Mouse (Mus musculus): ENCODE measurements at regions not wholly inside any gene's neighbourhood (a gene's known extent, or its start where the extent isn't known, plus 50 kb on each side); places are given as distances from the start of the nearest gene placed in this dataset.

DNA sequence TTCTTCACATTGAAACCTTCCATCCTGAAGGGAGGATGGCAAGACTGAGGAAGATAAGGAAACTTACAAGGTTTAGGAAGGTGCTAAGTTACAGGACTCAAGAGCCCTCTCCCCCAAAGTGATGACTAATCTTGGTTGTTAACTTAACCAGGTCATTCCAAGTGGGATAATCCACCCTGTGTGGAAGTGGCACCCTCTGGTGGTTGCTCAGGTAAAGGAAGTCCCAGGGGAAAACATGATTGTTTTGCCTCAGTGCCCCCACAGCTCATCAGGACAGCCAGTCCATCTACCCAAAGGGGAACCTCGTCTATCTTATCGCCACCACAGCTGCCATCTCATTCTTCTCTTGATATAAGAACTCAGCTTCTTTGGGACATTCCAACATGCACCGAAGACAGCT is 244.6 kb upstream of the Npvf start:
- no peak for ATAC-seq

DNA sequence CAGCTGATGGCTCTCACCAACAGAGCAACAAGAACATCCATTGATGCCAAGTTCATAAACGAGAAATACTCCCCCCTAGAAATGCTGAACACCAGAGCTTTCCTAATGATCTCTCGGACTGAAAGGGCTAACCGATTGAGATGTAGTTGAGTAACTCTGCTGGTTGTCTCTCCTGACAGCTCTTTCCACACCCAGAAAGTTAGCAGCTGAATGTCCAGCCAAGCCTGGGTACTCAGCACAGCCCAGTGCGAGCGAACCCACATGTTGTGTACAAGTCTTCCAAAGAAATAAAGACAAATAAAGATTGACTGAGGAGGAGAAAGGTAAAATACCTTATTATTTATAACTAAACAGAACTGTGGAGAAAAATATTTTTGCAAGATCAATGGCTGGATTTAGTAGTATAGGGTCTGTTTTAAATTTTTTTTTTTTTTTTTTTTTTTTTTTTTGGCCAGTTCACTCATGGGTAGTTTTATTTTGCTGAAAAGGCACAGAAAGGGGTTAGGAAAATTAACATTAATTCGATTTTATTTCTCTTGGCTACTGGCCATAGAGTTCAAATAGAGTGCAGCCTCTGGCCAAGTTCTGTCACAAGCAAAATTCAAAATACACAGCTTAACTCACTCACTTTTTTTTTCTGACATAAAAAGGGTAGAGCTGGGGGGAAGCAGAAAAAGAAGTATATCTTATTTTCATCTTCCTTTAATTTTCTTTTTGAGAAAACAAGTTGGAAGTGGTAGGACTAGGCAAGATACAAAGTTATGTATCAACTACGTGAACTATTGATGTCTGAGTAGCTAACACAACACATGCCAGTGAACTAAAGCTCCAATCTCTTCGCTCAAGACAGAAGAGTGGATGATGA is 261.2 kb upstream of the Npvf start:
- Histone ChIP-seq H3K27me3 (ENCODE audit: control insufficient read depth, insufficient read depth, low read depth, low read length) (no peaks in the 10 kb centered on the region), H3K4me1 (ENCODE audit: control insufficient read depth, insufficient read depth, low read length) (no peaks in the 10 kb centered on the region), H3K4me2 (ENCODE audit: low read length) (no peak overlapping the region), H3K4me3 (ENCODE audit: low read depth, low read length) (no peak overlapping the region), H3K27ac (ENCODE audit: low read length) (no peak overlapping the region), H3K9me3 (replicated peaks; ENCODE audit: control insufficient read depth, low read length, poor library complexity, severe bottlenecking) (no peaks in the 10 kb centered on the region), H3K9ac (ENCODE audit: low read depth, low read length) (no peak overlapping the region), H3K36me3 (ENCODE audit: control insufficient read depth, insufficient read depth, low read length) (no peaks in the 10 kb centered on the region)
- 79% methylated on average over 8 of the region's 8 CpGs for WGBS
- no peak for ATAC-seq

More for the DNA sequence above, 244.6 kb upstream of the Npvf start:
- peaks cover 5% of the 10 kb centered on the region; the same call in 1 of the 2 replicates for H3K9me3 ChIP-seq (replicated peaks; ENCODE audit: control insufficient read depth, low read length, poor library complexity, severe bottlenecking)
- WGBS = 95% methylated on average over 3 of the region's 3 CpGs
- no peaks in the 10 kb centered on the region for H3K4me1 ChIP-seq (ENCODE audit: control insufficient read depth, insufficient read depth, low read length)
- H3K27me3 ChIP-seq (ENCODE audit: control insufficient read depth, insufficient read depth, low read depth, low read length) = no peaks in the 10 kb centered on the region
- H3K4me2 ChIP-seq (ENCODE audit: low read length) = no peak overlapping the region
- H3K4me3 ChIP-seq (ENCODE audit: low read depth, low read length) = no peak overlapping the region
- no peak overlapping the region for H3K27ac ChIP-seq (ENCODE audit: low read length)
- H3K36me3 ChIP-seq (ENCODE audit: control insufficient read depth, insufficient read depth, low read length) = no peaks in the 10 kb centered on the region
- no peak overlapping the region for H3K9ac ChIP-seq (ENCODE audit: low read depth, low read length)

DNA sequence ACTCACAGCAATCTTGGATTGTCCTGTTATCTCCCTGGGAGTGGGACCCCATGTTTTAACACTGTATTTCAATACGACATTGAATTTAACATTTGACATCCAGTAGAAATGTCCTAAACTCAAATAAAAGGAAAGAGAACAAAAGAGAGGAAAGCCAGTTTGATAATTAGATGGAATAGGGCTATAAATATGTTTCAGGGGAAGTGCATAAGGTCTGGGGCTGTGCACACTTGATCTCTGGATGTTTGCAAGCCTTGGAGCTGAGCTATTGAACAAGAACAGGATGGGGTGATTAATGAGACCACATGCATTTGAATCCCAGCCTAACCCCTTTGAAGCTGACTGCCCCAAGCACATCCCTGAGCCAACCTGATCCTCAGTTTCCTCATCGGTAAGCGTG is 264.0 kb upstream of the Npvf start:
- whole genome bisulfite sequencing = 68% methylated on average over 3 of the region's 3 CpGs
- ATAC-seq = no peak

DNA sequence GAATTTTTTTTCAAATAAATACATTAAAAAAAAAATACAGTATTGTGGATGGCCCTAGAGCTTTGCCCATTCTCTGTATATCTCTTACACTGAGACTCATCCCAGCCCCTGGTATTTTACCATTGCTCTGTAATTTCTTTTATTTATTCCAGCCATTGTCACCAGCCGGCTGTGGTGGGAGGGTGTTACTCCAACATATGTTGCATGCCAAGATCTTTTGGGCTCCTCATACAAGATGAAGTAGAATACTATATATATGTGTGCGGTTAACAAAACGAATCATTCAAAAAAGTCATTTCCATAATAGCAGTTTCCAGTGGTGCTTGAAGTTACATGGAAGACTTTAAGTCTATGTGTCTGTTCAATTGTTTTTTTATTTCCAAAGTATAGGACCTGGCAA is 268.0 kb upstream of the Npvf start:
- 95% methylated on average over 3 of the region's 3 CpGs for WGBS
- ATAC-seq = no peak

More for the DNA sequence above, 264.0 kb upstream of the Npvf start:
- H3K4me2 ChIP-seq (ENCODE audit: low read length) = no peak overlapping the region
- no peak overlapping the region for H3K4me3 ChIP-seq (ENCODE audit: low read depth, low read length)
- no peaks in the 10 kb centered on the region for H3K36me3 ChIP-seq (ENCODE audit: control insufficient read depth, insufficient read depth, low read length)
- no peaks in the 10 kb centered on the region for H3K4me1 ChIP-seq (ENCODE audit: control insufficient read depth, insufficient read depth, low read length)
- H3K27me3 ChIP-seq (ENCODE audit: control insufficient read depth, insufficient read depth, low read depth, low read length) = no peaks in the 10 kb centered on the region
- H3K27ac ChIP-seq (ENCODE audit: low read length) = no peak overlapping the region
- no peak overlapping the region for H3K9ac ChIP-seq (ENCODE audit: low read depth, low read length)
- no peaks in the 10 kb centered on the region for H3K9me3 ChIP-seq (replicated peaks; ENCODE audit: control insufficient read depth, low read length, poor library complexity, severe bottlenecking)

DNA sequence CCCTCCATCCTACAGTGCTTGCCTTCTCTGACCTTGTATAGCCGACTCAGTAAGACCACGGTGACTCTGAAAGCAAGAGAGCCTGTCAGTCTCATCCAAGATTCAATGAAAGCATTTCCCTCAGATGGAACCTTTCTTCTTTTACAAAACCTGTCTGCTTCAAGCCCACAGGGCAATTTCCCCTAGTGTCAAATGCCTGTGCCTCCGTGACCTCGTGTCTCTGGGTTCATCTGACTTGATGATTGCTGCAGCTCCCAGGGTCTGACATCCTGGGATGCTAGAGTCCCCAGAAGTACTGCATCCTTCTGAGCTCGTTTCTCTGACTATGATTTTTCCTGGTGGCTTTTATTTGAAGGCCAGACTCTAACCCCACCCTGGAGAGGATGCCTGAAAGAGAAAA is 270.3 kb upstream of the Npvf start:
- H3K9me3 ChIP-seq (replicated peaks; ENCODE audit: control insufficient read depth, low read length, poor library complexity, severe bottlenecking) = no peaks in the 10 kb centered on the region
- H3K4me3 ChIP-seq (ENCODE audit: low read depth, low read length) = no peak overlapping the region
- H3K4me2 ChIP-seq (ENCODE audit: low read length) = no peak overlapping the region
- H3K27ac ChIP-seq (ENCODE audit: low read length) = 0 out of 2 replicates have a peak overlapping the region, but pooled peaks have one; percentile 19
- no peak for ATAC-seq
- no peaks in the 10 kb centered on the region for H3K4me1 ChIP-seq (ENCODE audit: control insufficient read depth, insufficient read depth, low read length)
- no peak overlapping the region for H3K9ac ChIP-seq (ENCODE audit: low read depth, low read length)
- H3K36me3 ChIP-seq (ENCODE audit: control insufficient read depth, insufficient read depth, low read length) = no peaks in the 10 kb centered on the region
- 49% methylated on average over 5 of the region's 5 CpGs for WGBS
- H3K27me3 ChIP-seq (ENCODE audit: control insufficient read depth, insufficient read depth, low read depth, low read length) = no peaks in the 10 kb centered on the region

More for the DNA sequence above, 268.0 kb upstream of the Npvf start:
- Histone ChIP-seq H3K27ac (ENCODE audit: low read length) (no peak overlapping the region), H3K4me2 (ENCODE audit: low read length) (no peak overlapping the region), H3K9ac (ENCODE audit: low read depth, low read length) (no peak overlapping the region), H3K36me3 (ENCODE audit: control insufficient read depth, insufficient read depth, low read length) (no peaks in the 10 kb centered on the region), H3K9me3 (replicated peaks; ENCODE audit: control insufficient read depth, low read length, poor library complexity, severe bottlenecking) (no peaks in the 10 kb centered on the region), H3K27me3 (ENCODE audit: control insufficient read depth, insufficient read depth, low read depth, low read length) (no peaks in the 10 kb centered on the region), H3K4me1 (ENCODE audit: control insufficient read depth, insufficient read depth, low read length) (no peaks in the 10 kb centered on the region), H3K4me3 (ENCODE audit: low read depth, low read length) (no peak overlapping the region)

DNA sequence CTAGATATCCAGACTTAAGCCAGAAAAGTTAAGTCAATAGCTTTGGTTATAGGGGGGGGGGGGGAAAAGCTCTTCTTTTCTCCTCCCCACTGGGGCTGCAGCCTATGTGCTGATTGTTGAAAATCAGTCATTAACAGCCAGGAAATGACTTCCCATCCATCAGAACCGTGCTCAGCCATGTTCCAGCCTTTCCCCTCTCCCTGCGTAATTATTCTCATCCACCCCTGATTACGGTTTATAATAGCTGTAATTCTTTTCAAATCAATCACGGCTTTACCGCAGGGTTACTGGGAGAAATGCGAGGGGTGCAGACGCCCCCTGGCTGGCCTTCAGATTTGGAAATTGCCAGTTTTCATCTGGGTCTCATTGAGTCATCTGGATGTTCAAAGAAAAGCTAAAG is 270.8 kb upstream of the Npvf start:
- Histone ChIP-seq H3K27me3 (ENCODE audit: control insufficient read depth, insufficient read depth, low read depth, low read length) (no peaks in the 10 kb centered on the region), H3K27ac (ENCODE audit: low read length) (no peak overlapping the region), H3K4me1 (ENCODE audit: control insufficient read depth, insufficient read depth, low read length) (no peaks in the 10 kb centered on the region), H3K4me3 (ENCODE audit: low read depth, low read length) (no peak overlapping the region), H3K36me3 (ENCODE audit: control insufficient read depth, insufficient read depth, low read length) (no peaks in the 10 kb centered on the region), H3K9me3 (replicated peaks; ENCODE audit: control insufficient read depth, low read length, poor library complexity, severe bottlenecking) (no peaks in the 10 kb centered on the region), H3K4me2 (ENCODE audit: low read length) (no peak overlapping the region), H3K9ac (ENCODE audit: low read depth, low read length) (no peak overlapping the region)
- ATAC-seq = no peak
- 17% methylated on average over 7 of the region's 7 CpGs for WGBS

DNA sequence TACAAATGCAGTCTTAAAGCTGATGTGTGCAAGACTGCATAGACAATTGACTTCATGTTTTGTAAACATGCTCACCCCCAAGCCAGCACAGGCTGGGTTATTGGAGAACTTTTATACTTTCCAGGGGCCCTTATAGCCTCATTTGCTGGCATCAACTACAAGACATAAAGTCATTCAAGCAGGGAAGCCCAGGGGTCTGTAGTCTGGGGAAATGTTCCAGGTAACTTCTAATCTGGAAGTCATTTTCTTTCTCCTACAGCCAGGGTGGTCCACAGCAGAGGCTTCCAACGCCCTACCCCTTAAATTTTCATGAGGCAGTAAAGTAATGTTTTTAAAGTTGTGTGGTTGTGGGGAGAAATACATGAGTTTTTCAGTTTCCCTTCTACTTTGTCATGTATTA is 272.1 kb upstream of the Npvf start:
- no peaks in the 10 kb centered on the region for H3K4me1 ChIP-seq (ENCODE audit: control insufficient read depth, insufficient read depth, low read length)
- H3K4me3 ChIP-seq (ENCODE audit: low read depth, low read length) = no peak overlapping the region
- no peak overlapping the region for H3K27ac ChIP-seq (ENCODE audit: low read length)
- no peak overlapping the region for H3K9ac ChIP-seq (ENCODE audit: low read depth, low read length)
- no peak for ATAC-seq
- no peak overlapping the region for H3K4me2 ChIP-seq (ENCODE audit: low read length)
- no peaks in the 10 kb centered on the region for H3K9me3 ChIP-seq (replicated peaks; ENCODE audit: control insufficient read depth, low read length, poor library complexity, severe bottlenecking)
- no peaks in the 10 kb centered on the region for H3K36me3 ChIP-seq (ENCODE audit: control insufficient read depth, insufficient read depth, low read length)
- H3K27me3 ChIP-seq (ENCODE audit: control insufficient read depth, insufficient read depth, low read depth, low read length) = no peaks in the 10 kb centered on the region
- 87% methylated on average over 1 of the region's 1 CpGs for WGBS

DNA sequence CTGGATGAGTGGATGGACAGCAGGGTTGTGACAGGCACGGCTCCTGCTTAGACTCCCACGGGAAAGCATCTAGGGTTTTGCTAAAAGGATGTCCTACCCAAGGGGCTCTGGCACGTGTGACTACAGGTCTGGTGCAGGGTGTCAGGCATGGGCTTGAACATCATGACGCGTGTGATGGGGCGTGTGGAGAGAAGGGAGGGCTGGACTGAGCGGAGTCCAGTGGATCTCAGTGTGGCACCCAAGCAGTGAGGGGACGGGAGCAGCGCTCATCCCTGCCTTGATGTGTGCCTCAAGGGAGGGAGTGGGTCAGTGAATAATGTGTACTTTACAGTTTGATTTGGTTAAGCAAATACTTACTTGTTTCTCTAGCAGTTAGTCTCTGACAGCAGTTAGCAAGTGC is 275.3 kb upstream of the Npvf start:
- WGBS = 85% methylated on average over 9 of the region's 9 CpGs
- no peak for ATAC-seq

DNA sequence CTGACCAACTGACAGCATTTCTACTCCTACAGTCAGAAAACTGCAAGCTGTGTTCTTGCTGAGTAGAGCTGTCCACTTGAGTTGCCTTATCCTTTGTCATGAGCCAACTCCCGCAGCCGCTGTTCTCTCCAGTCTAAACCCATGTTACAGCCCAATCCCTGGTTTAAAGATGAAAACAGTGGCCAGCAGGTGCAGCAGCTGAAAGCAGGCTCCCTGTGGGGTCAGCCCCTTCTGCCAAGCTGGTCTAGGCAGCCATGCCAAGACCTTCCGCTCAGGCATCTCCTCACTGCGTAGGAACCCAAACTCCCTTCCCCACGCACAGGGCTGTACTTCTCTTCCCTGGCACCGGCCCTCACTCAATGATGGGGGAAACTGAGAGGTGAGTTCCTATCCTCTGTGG is 279.3 kb upstream of the Npvf start:
- Histone ChIP-seq H3K4me1 (ENCODE audit: control insufficient read depth, insufficient read depth, low read length) (no peaks in the 10 kb centered on the region), H3K9ac (ENCODE audit: low read depth, low read length) (no peak overlapping the region), H3K36me3 (ENCODE audit: control insufficient read depth, insufficient read depth, low read length) (no peaks in the 10 kb centered on the region), H3K4me3 (ENCODE audit: low read depth, low read length) (no peak overlapping the region), H3K4me2 (ENCODE audit: low read length) (no peak overlapping the region), H3K27ac (ENCODE audit: low read length) (peak overlapping the region; percentile 54; the same call in 1 of the 2 replicates), H3K27me3 (ENCODE audit: control insufficient read depth, insufficient read depth, low read depth, low read length) (no peaks in the 10 kb centered on the region), H3K9me3 (replicated peaks; ENCODE audit: control insufficient read depth, low read length, poor library complexity, severe bottlenecking) (no peaks in the 10 kb centered on the region)
- WGBS = 74% methylated on average over 6 of the region's 6 CpGs
- no peak for ATAC-seq

More for the DNA sequence above, 275.3 kb upstream of the Npvf start:
- H3K27me3 ChIP-seq (ENCODE audit: control insufficient read depth, insufficient read depth, low read depth, low read length) = no peaks in the 10 kb centered on the region
- H3K9me3 ChIP-seq (replicated peaks; ENCODE audit: control insufficient read depth, low read length, poor library complexity, severe bottlenecking) = no peaks in the 10 kb centered on the region
- no peak overlapping the region for H3K4me2 ChIP-seq (ENCODE audit: low read length)
- no peak overlapping the region for H3K4me3 ChIP-seq (ENCODE audit: low read depth, low read length)
- no peaks in the 10 kb centered on the region for H3K4me1 ChIP-seq (ENCODE audit: control insufficient read depth, insufficient read depth, low read length)
- no peak overlapping the region for H3K9ac ChIP-seq (ENCODE audit: low read depth, low read length)
- no peak overlapping the region for H3K27ac ChIP-seq (ENCODE audit: low read length)
- H3K36me3 ChIP-seq (ENCODE audit: control insufficient read depth, insufficient read depth, low read length) = no peaks in the 10 kb centered on the region

Measured in midbrain, embryonic 16.5 days (tissue).